Mouse (Mus musculus) gastrocnemius, adult 18-20 months (tissue): Measurements from ENCODE around the gene Mmp10. TPM values are rescaled to one million over a fixed set of nuclear protein-coding genes. Genes with fewer than 3 reads are reported as not detected.

Experiments used
- DNase-seq: peaks from one replicate; pipeline ENCODE4 v3.0.0; 2021; ENCODE audit warnings: low spot score
- long read RNA-seq, 2 experiments: library from polyadenylated mRNA; stranded (forward); transcript quantifications; one replicate each; pipeline ENCODE4 v2.0.0; 2021
- total RNA-seq, 2 experiments: library from RNA; stranded (reverse); gene quantifications; 2 replicates each; pipeline ENCODE4 v1.2.3; 2021

The Mmp10 gene
- total RNA-seq: not detected
- long read RNA-seq, experiment 1: 0 reads
- long read RNA-seq, experiment 2: 0 reads

DNA sequence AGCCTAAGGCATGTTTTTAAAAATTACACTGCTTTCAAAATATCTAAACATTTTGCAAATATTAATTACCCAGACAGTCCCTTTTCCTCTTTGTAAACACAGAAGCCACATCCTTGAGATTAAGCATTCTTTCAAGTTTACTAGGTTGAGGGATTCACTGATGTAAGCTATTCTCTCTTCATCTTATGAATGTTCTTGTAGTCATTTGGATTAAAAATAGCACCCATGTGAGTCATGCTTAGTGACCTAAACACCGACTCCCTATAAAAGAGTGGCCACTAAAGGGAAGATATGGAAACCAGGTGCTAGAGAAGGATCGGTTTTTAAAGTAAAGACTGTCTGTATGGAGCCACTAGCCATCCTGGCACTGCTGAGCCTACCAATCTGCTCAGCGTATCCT lies at the start of gene Mmp10:
TSS of gene Mmp10 (plus strand) at position 302 of the 400 bp plus-strand sequence.
- DNase-seq: no peak

- no peak for DNase-seq
Observed at GRCm38 (mm10) chr9:7453302-7453701, 48.9 kb upstream of the Mmp10 start.

DNA sequence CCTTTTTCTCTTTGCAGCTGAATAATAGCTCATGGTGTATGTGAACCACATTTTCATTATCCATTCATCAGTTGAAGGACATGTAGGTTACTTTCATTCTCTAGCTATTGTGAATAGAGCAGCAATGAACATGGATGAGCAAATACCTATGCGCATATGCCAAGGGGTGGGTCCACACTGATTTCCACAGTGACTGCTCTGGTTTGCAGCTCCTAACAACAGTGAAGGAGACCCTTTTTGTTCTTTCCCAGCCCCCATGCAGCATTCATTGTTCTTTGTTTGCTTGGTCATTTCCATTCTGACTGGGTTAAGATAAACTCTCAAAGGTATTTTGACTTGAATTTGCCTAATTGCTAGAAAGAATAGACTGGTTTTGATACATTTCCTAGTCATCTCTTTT lies 31.9 kb upstream of the Mmp10 start:
- DNase-seq: no peak

DNA sequence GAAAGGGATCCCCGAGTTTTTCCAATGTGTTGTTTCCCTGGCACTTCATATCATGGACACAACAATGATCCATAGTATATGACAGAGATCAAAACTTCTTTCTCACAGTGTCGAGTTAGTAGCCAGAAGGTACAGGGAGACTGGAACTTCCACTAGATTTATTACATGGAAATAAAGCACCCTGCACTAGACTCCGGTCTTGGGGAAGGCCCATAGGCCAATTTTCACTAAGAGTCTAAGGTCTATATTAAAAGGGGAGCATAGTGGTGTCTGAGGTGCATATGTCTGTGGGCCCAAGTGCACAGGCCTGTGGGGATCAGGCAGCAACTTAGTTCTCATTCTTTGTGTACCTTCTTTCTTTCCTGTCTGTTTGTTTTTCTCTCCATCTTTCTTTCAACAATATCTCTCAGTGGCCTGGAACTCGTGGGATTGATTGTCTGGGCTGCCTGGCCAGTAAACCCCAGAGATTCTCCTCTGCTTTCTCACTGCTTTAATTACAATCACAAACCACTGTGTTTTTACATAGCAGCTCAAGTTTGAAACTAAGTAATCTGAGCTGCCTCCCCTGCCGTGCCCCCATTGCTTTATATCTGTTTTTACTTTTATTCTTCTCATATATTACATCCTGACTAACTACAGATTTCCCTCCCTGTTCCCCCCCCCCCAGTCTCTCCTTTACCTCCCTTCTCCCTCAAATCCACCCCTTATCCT lies 18.3 kb upstream of the Mmp10 start:
- DNase-seq: no peak

GRCm38 (mm10) chr9:7501138-7501537 lies 1.0 kb upstream of the Mmp10 start:
- DNase-seq: no peak

DNA sequence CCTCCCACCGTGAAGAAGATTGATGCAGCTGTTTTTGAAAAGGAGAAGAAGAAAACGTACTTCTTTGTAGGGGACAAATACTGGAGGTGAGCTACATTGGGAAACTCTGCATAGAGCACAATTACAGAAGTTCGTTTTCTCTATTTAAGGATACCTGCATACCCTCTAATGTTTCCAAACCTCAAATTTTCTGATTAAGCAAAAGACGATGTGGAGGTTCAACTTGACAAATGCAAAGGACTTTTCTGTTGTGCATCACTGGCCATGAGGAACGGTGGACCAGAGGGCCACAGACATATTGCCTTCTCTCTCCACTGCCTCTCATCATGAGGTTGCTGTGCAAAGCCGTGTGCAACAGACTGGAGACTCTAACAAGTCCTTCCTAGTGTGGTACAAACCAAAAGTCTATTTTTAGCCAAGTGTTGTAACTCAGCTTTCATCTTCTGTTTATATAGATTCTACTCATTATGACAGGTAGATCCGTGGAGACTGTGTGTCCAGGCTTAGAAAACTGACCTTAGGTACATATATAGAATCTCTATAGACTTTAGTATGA lies 5.2 kb downstream of the Mmp10 start:
- no peak for DNase-seq

GRCm38 (mm10) chr9:7509619-7510233 lies 7.6 kb downstream of the Mmp10 start:
- DNase-seq: no peak

DNA sequence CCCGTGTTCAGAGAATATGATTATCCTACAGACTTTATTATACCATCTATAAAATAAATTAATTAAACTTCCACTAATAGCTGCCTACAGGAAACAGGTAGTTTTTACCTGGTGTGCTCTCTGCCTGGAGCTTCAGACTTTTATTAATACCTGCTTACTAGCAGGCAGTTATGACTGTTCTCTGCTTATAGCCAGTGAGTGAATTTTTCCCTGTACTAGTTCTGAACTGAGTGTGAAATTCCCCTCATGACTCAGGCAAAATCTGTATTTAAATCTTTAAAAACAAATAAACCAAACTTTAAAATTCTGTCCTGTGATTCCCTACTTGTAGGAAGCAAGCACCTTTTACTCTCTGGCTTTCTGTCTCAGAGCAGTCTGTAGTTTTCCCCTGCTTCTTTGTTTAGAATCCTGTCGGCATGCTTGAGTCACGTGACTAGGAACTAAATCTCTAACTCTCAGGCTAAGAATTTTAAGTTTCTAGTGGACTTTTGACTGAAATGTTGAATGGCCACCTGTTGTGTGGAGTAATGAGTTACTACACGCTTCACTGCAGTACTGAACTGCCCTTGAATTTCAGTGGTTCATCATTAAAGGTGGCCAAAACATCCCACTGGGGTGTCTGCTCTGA lies 15.9 kb downstream of the Mmp10 start:
- no peak for DNase-seq

DNA sequence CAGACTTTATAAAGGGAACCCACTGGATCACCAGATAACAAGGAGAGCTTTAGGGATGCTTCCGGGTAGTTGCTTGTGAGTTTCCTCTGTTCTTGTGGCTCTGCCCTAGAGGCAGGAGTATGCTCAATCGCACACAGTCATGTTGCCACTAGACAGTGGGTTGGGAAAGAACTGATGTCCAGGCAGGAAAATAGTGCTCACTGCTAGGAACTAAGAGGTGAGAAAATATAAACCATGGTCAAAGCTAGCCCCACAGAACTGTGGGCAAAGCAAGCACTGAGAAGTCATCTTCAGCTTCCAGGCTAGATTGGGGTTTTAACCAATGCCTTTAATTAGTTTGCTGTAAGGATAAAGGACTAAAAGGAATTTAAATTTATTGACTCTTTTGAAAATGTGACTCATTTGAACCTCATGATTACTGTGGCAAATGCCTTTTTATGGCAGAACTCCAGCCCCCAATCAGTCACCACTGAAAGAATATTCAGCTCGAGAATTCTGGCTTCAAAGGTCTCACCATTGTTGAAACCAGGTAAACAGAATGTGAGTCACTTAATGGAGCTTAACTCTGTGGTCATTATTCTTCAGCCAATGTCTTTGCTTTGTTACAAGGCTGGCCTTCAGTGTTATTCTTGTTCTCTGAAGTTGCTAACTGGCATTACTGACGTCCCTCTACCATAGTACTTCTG lies 24.2 kb downstream of the Mmp10 start:
- DNase-seq: no peak

- DNase-seq: no peak
Observed at GRCm38 (mm10) chr9:7542763-7543162, 40.6 kb downstream of the Mmp10 start.

- DNase-seq: no peak
Observed at GRCm38 (mm10) chr9:7544923-7545457, 42.8 kb downstream of the Mmp10 start.

DNA sequence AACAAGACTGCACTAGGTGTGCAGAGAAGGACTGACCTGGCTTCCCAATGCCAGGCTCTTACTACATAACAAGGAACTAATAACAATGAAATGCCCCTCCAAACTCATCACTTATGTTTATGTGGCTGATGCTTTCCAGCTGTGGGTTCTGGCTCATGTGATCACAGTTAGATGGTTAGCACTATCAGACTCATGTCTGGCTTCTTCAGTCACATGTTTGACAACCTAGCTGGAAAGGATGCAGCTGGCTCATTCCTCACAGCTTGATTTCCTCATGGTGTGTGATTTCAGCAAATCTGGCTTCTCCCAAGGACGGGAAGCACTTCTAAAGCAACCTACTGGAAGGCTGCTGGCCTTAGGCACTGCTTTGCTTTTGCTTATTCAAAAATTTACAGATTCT lies 43.3 kb downstream of the Mmp10 start:
- DNase-seq: peak; percentile 9

DNA sequence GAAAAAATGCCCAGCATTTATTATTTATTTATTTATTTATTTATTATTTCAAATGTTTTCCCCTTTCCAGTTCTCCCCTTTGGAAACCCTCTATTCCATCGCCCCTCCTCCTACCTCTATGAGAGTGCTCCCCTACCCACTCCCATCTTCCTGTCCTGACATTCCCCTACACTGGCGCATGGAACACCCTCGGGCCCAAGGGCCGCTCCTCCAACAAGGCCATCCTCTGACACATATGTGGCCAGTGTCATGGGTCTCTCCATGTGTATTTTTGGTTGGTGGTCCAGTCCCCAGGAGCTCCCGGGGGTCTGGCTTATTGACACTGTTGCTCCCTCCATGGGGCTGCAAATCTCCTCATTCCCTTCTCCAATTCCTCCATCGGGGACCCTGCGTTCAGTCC lies 43.8 kb downstream of the Mmp10 start:
- DNase-seq: no peak

DNA sequence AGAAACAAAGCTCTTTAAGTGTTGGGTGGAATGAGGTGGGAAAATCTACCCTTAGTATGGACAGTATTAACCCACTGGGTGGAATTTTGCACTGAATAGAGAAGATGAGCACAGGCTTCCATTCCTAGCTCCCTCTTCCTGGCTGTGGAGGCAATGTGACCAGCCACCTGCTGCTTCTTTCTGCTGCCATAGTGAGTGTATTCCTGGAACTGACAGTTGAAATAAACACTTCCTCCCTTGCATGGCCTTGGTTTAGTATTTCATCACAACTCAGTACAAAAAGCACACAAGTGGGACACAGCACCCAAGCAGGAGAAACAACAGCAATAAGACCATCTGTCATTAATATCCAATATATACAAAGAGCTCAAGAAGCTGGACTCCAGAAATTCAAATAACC lies 49.8 kb downstream of the Mmp10 start:
- DNase-seq: no peak

- no peak for DNase-seq
Observed at GRCm38 (mm10) chr9:7553536-7553935, 51.4 kb downstream of the Mmp10 start.

DNA sequence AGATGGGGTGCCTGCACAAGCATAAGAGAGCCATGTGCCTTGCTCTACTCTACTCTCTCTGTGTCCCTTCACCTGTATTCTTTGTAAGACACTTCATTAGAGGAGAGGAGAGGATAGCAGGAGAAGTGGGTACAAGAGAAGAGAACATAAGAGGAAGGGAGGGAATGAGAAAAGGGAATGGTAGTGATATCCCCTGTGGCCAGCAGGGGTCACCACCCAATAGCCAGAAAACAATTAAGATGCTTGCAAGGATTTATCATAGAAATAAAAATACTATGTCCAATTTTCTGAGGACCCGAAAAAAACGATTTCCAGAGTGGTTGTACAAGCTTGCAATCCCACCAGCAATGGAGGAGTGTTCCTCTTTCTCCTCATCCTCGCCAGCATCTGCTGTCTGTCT lies 52.2 kb downstream of the Mmp10 start:
- peak; percentile 43 for DNase-seq

GRCm38 (mm10) chr9:7558221-7559017 lies 56.3 kb downstream of the Mmp10 start, which contains the start of gene Mmp8:
Gene Mmp8 (plus strand): TSS chr9:7558456.
- DNase-seq: no peak
